Mouse (Mus musculus): ENCODE results near the gene Rab1b.

Rab1b gene

GRCm38 (mm10) chr19:5083961-5084833 is 22.7 kb downstream of the Rab1b start:
- in situ Hi-C loops (cut with MboI; ENCODE audit: low pct_unique_long_range_greater_than_20kb in 1 of 2, low sequenced_read_pairs in 2 of 2, unreplicated experiment in 1 of 2) = no loop called here

GRCm38 (mm10) chr19:5082596-5082995 is 24.3 kb downstream of the Rab1b start:
- in situ Hi-C loops (cut with MboI; ENCODE audit: low pct_unique_long_range_greater_than_20kb in 1 of 2, low sequenced_read_pairs in 2 of 2, unreplicated experiment in 1 of 2) = no loop called here

GRCm38 (mm10) chr19:5082005-5082404 is 24.9 kb downstream of the Rab1b start:
- in situ Hi-C loops (cut with MboI; ENCODE audit: low pct_unique_long_range_greater_than_20kb in 1 of 2, low sequenced_read_pairs in 2 of 2, unreplicated experiment in 1 of 2) = no loop called here

GRCm38 (mm10) chr19:5079279-5079678 is 27.6 kb downstream of the Rab1b start:
- in situ Hi-C loops (cut with MboI; ENCODE audit: low pct_unique_long_range_greater_than_20kb in 1 of 2, low sequenced_read_pairs in 2 of 2, unreplicated experiment in 1 of 2) = no loop called here

- in situ Hi-C loops (cut with MboI; ENCODE audit: low pct_unique_long_range_greater_than_20kb in 1 of 2, low sequenced_read_pairs in 2 of 2, unreplicated experiment in 1 of 2) = no loop called here
These were observed 33.4 kb downstream of the Rab1b start for GRCm38 (mm10) chr19:5073518-5073917.

- in situ Hi-C loops (cut with MboI; ENCODE audit: low pct_unique_long_range_greater_than_20kb in 1 of 2, low sequenced_read_pairs in 2 of 2, unreplicated experiment in 1 of 2) = no loop called here
These were observed 33.8 kb downstream of the Rab1b start for GRCm38 (mm10) chr19:5073028-5073427.

- in situ Hi-C loops (cut with MboI; ENCODE audit: low pct_unique_long_range_greater_than_20kb in 1 of 2, low sequenced_read_pairs in 2 of 2, unreplicated experiment in 1 of 2) = no loop called here
These were observed 34.4 kb downstream of the Rab1b start for GRCm38 (mm10) chr19:5072389-5073019.

- in situ Hi-C loops (cut with MboI; ENCODE audit: low pct_unique_long_range_greater_than_20kb in 1 of 2, low sequenced_read_pairs in 2 of 2, unreplicated experiment in 1 of 2) = no loop called here
These were observed 35.1 kb downstream of the Rab1b start for GRCm38 (mm10) chr19:5071545-5072369.

GRCm38 (mm10) chr19:5071077-5071476 is 35.8 kb downstream of the Rab1b start:
- in situ Hi-C loops (cut with MboI; ENCODE audit: low pct_unique_long_range_greater_than_20kb in 1 of 2, low sequenced_read_pairs in 2 of 2, unreplicated experiment in 1 of 2) = no loop called here

GRCm38 (mm10) chr19:5069978-5070377 is 36.9 kb downstream of the Rab1b start:
- in situ Hi-C loops (cut with MboI; ENCODE audit: low pct_unique_long_range_greater_than_20kb in 1 of 2, low sequenced_read_pairs in 2 of 2, unreplicated experiment in 1 of 2) = no loop called here

- in situ Hi-C loops (cut with MboI; ENCODE audit: low pct_unique_long_range_greater_than_20kb in 1 of 2, low sequenced_read_pairs in 2 of 2, unreplicated experiment in 1 of 2) = no loop called here
These were observed 37.4 kb downstream of the Rab1b start for GRCm38 (mm10) chr19:5069486-5069885.

- in situ Hi-C loops (cut with MboI; ENCODE audit: low pct_unique_long_range_greater_than_20kb in 1 of 2, low sequenced_read_pairs in 2 of 2, unreplicated experiment in 1 of 2) = no loop called here
These were observed 38.2 kb downstream of the Rab1b start for GRCm38 (mm10) chr19:5068570-5069234.

GRCm38 (mm10) chr19:5067867-5068569 is 38.9 kb downstream of the Rab1b start, which contains the start of gene Cd248:
TSS of gene Cd248 (plus strand) at chr19:5068078.
- in situ Hi-C loops (cut with MboI; ENCODE audit: low pct_unique_long_range_greater_than_20kb in 1 of 2, low sequenced_read_pairs in 2 of 2, unreplicated experiment in 1 of 2) = no loop called here

- in situ Hi-C loops (cut with MboI; ENCODE audit: low pct_unique_long_range_greater_than_20kb in 1 of 2, low sequenced_read_pairs in 2 of 2, unreplicated experiment in 1 of 2) = no loop called here
These were observed 39.7 kb downstream of the Rab1b start for GRCm38 (mm10) chr19:5067040-5067799.

- in situ Hi-C loops (cut with MboI; ENCODE audit: low pct_unique_long_range_greater_than_20kb in 1 of 2, low sequenced_read_pairs in 2 of 2, unreplicated experiment in 1 of 2) = no loop called here
These were observed 41.8 kb downstream of the Rab1b start for GRCm38 (mm10) chr19:5065104-5065503.

GRCm38 (mm10) chr19:5062446-5062845 is 44.4 kb downstream of the Rab1b start:
- in situ Hi-C loops (cut with MboI; ENCODE audit: low pct_unique_long_range_greater_than_20kb in 1 of 2, low sequenced_read_pairs in 2 of 2, unreplicated experiment in 1 of 2) = no loop called here

- in situ Hi-C loops (cut with MboI; ENCODE audit: low pct_unique_long_range_greater_than_20kb in 1 of 2, low sequenced_read_pairs in 2 of 2, unreplicated experiment in 1 of 2) = no loop called here
These were observed 44.8 kb downstream of the Rab1b start for GRCm38 (mm10) chr19:5062041-5062440.

Measured in mouse embryonic stem cell (cell line).